Mouse (Mus musculus): ENCODE data around the gene Gpr19.

DNA sequence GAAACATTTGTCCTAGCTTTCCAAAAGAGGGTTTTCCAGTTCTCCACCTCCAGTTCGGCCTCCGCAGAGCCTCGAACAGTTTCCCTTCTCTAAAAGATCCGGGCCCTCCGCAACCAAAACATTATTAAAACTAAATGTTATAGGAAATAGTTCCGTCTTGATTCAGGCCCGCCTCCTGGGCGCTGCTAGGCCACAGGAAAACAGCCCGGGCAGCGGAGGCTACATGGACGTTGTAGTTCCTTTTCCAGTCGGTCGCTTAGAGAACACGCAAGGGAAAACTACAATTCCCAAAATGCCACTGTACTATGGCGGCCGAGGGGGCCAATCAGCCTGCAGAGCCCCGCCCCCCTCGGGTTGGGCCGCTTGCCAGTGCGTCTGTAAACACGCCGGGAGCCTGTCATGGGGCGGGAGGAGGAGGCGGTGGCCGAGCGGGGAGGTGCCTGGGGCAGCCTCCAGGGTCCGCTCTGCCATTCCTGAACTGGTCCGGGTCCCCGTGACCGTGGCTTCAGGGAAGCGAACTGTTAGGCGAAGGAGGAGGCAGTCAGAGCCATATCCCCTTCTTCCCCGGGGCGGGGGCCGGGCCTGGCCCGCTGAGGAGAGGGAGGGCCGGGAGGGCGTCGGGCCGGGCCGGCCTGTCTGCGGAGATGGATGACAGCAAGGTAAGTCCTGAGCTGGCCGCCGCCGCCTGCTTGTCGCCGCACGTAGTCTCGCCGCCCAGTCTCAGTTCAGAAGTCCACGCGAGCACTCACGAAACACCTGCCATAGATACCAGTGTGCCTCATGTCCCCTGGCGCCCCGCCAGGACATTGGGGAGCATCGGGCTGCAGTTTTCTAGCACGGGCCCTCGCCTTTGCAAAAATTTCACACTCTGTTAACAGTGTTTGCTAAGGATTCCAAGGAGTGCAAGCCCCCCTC, 68.3 kb downstream of the Gpr19 start, which contains the start of gene Crebl2:
- TF ChIP-seq POLR2A (IDR thresholded peaks at IDR 0.05; ENCODE audit: low read depth, low read length) (peak; percentile 53), CTCF (IDR thresholded peaks at IDR 0.05; ENCODE audit: extremely low read depth, insufficient read length, insufficient replicate concordance, low read depth, low read length) (peak; percentile 10; the same call in 1 of the 2 replicates)

Measured in small intestine, adult 2 months (tissue).